Comparison of ENCODE assay signal across 12 mouse cellular contexts in the genomic region with DNA sequence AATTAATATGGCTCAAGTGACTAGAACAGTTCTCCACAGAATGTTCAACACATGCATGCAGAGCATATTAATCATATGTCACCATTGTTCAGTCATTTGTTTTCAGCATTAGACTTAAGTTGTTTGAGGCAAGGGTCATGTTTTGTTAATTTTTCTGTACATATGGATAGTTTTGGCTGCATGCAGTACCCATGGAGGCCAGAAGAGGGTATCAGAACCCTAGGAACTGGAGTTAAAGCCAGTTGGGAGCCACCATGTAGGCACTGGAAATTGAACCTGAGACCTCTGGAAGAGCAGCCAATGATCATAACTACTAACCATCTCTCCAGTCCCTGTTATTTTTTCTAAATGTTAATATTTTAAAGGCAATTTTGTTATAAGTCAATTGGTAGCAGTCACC. TPM values are rescaled to one million over a fixed set of nuclear protein-coding genes. Genes with fewer than 3 reads are reported as not detected.
DNase-seq lines count a peak whose midpoint lies in the region; ATAC-seq and TF ChIP-seq lines count a peak whose summit lies in the region.
"Had no signal": no experiment of that assay in that cellular context is flagged by ENCODE, and none has a peak within 500 bp of the region (broad histone marks: within the 10 kb centered on the region; RNA-seq: fewer than 3 reads in every experiment).

No protein-coding gene starts in this region.

- DNase-seq in cerebellum, postnatal 14 days, result peak; percentile 4 to 17
- no peak for DNase-seq in cerebellum, postnatal 4 days (ENCODE audit: low spot score in 2 of 2)
- DNase-seq in left cerebral cortex, adult 2 months (ENCODE audit: extremely low spot score in 1 of 2, low spot score in 2 of 2), result no peak
- DNase-seq in left cerebral cortex, postnatal 10 days (ENCODE audit: extremely low spot score in 1 of 2, low spot score in 2 of 2), result no peak
- peak; percentile 37 for DNase-seq in ES-CJ7 (ENCODE audit: low read depth, low spot score)
- DNase-seq in embryo, embryonic 11 days, result peak; percentile 2
- no peak for DNase-seq in gastrocnemius, adult 8-10 months (ENCODE audit: low spot score in 2 of 2)
- DNase-seq: gastrocnemius, postnatal 36 days; right cerebral cortex, postnatal 4 days; thymus, adult 2 months had no signal

- peak; percentile 47 for TF ChIP-seq CTCF in left cerebral cortex, adult 2 months (IDR thresholded peaks at IDR 0.05)

- H3K4me3 ChIP-seq in left cerebral cortex, adult 2 months, result no peak overlapping the region
- H3K4me3 ChIP-seq: hindbrain, embryonic 13.5 days had no signal

- intact Hi-C loops in left cerebral cortex, adult 2 months (cut with DNase I), result no loop called here
- intact Hi-C loops in left cerebral cortex, postnatal 10 days (cut with DNase I), result no loop called here

- ATAC-seq in monocyte, adult 5-6 weeks (replicated peaks; ENCODE audit: insufficient number of reproducible peaks, low FRiP score, low TSS enrichment, poor library complexity, severe bottlenecking), result no peak

- H3K27ac ChIP-seq in left cerebral cortex, adult 2 months, result no peak overlapping the region
- H3K27ac ChIP-seq: hindbrain, embryonic 13.5 days had no signal

RNA-seq across cellular contexts. Expression of gene Abca14, which starts 37.3 kb away (rescaled TPM):
- not detected for total RNA-seq in left cerebral cortex, adult 2 months (2021)
- under 1 TPM in 1 of 2 experiments, not detected in 1; 0.16 TPM for total RNA-seq in left cerebral cortex, postnatal 10 days (2021)
- total RNA-seq in monocyte, adult 5-6 weeks (2017), result 1.4 TPM in 1 of 3 replicates, not detected in the others
- not detected for total RNA-seq in gastrocnemius, adult 8-10 months (2022)
- total RNA-seq: gastrocnemius, postnatal 36 days had no signal

RNA-seq across cellular contexts. Expression of gene Crym, which starts 39.2 kb away (rescaled TPM):
- 10 to 100 TPM; 74.1 to 80.6 TPM for total RNA-seq in left cerebral cortex, adult 2 months (2021)
- 100 to 1,000 TPM; 131 to 158 TPM for total RNA-seq in left cerebral cortex, postnatal 10 days (2021)
- total RNA-seq in monocyte, adult 5-6 weeks (2017), result not detected in 3 replicates
- total RNA-seq in gastrocnemius, adult 8-10 months (2022), result 1 to 10 TPM; 2.8 to 4.6 (median 3.7) TPM

Comparison
In these comparisons a context has a peak if more than half of its experiments do, and no peak if none do; other contexts are left out.
1. DNase-seq: peak in cerebellum, postnatal 14 days (2 of 2), ES-CJ7 (single experiment) and embryo, embryonic 11 days (single experiment); none in cerebellum, postnatal 4 days (0 of 2), left cerebral cortex, adult 2 months (0 of 2), left cerebral cortex, postnatal 10 days (0 of 2) and gastrocnemius, adult 8-10 months (0 of 2).
2. RNA of gene Crym, which starts 39.2 kb away (total RNA-seq): 131 to 158 TPM in left cerebral cortex, postnatal 10 days and 74.1 to 80.6 TPM in left cerebral cortex, adult 2 months; 2.8 to 4.6 TPM in gastrocnemius, adult 8-10 months and not detected in monocyte, adult 5-6 weeks; every median in the first group is over 10 times any median in the second.